Mouse (Mus musculus): ENCODE results near the gene Thsd4. TPM values are rescaled to one million over a fixed set of nuclear protein-coding genes. Genes with fewer than 3 reads are reported as not detected.

Gene Thsd4
- polyA plus RNA-seq, 1 experiment from 2014 or later: 20.2 TPM

GRCm38 (mm10) chr9:60290780-60291179, 231.1 kb downstream of the Thsd4 start:
- Histone ChIP-seq H3K27ac (ENCODE audit: low read length) (no peak overlapping the region), H3K4me1 (ENCODE audit: control insufficient read depth, insufficient read depth, low read length) (peaks cover 6% of the 10 kb centered on the region; the same call in 1 of the 2 replicates), H3K9me3 (ENCODE audit: control insufficient read depth, low read length) (no peaks in the 10 kb centered on the region), H3K27me3 (replicated peaks; ENCODE audit: control insufficient read depth, insufficient read depth, low read length) (no peaks in the 10 kb centered on the region), H3K4me3 (ENCODE audit: low read length) (no peak overlapping the region), H3K36me3 (ENCODE audit: control insufficient read depth, insufficient read depth, low read length) (no peaks in the 10 kb centered on the region; the same call in 1 of the 2 replicates), H3K9ac (ENCODE audit: low read depth, low read length) (no peak overlapping the region), H3K4me2 (ENCODE audit: low read depth, low read length) (no peak overlapping the region)
- no peak for ATAC-seq
- WGBS: 79% methylated on average over 8 of the region's 8 CpGs

GRCm38 (mm10) chr9:60288789-60289188, 233.1 kb downstream of the Thsd4 start:
- H3K4me1 ChIP-seq (ENCODE audit: control insufficient read depth, insufficient read depth, low read length): peaks cover 15% of the 10 kb centered on the region
- H3K9me3 ChIP-seq (ENCODE audit: control insufficient read depth, low read length): no peaks in the 10 kb centered on the region; the same call in 1 of the 2 replicates
- H3K4me3 ChIP-seq (ENCODE audit: low read length): no peak overlapping the region
- H3K27ac ChIP-seq (ENCODE audit: low read length): no peak overlapping the region
- no peak overlapping the region for H3K9ac ChIP-seq (ENCODE audit: low read depth, low read length)
- ATAC-seq: no peak
- WGBS: 75% methylated on average over 12 of the region's 12 CpGs
- no peaks in the 10 kb centered on the region for H3K27me3 ChIP-seq (replicated peaks; ENCODE audit: control insufficient read depth, insufficient read depth, low read length)
- H3K4me2 ChIP-seq (ENCODE audit: low read depth, low read length): no peak overlapping the region
- H3K36me3 ChIP-seq (ENCODE audit: control insufficient read depth, insufficient read depth, low read length): no peaks in the 10 kb centered on the region; the same call in 1 of the 2 replicates

- Histone ChIP-seq H3K4me3 (ENCODE audit: low read length) (no peak overlapping the region), H3K4me1 (ENCODE audit: control insufficient read depth, insufficient read depth, low read length) (peaks cover 21% of the 10 kb centered on the region), H3K27ac (ENCODE audit: low read length) (no peak overlapping the region), H3K9ac (ENCODE audit: low read depth, low read length) (no peak overlapping the region), H3K4me2 (ENCODE audit: low read depth, low read length) (no peak overlapping the region), H3K9me3 (ENCODE audit: control insufficient read depth, low read length) (no peaks in the 10 kb centered on the region; the same call in 1 of the 2 replicates), H3K27me3 (replicated peaks; ENCODE audit: control insufficient read depth, insufficient read depth, low read length) (no peaks in the 10 kb centered on the region), H3K36me3 (ENCODE audit: control insufficient read depth, insufficient read depth, low read length) (no peaks in the 10 kb centered on the region; the same call in 1 of the 2 replicates)
- peak; percentile 13; the same call in 1 of the 2 replicates for ATAC-seq
- WGBS: 93% methylated on average over 3 of the region's 3 CpGs
Observed at GRCm38 (mm10) chr9:60286390-60286789, 235.5 kb downstream of the Thsd4 start.

GRCm38 (mm10) chr9:60285047-60285462, 236.8 kb downstream of the Thsd4 start:
- Histone ChIP-seq H3K9me3 (ENCODE audit: control insufficient read depth, low read length) (no peaks in the 10 kb centered on the region; the same call in 1 of the 2 replicates), H3K4me2 (ENCODE audit: low read depth, low read length) (no peak overlapping the region), H3K36me3 (ENCODE audit: control insufficient read depth, insufficient read depth, low read length) (no peaks in the 10 kb centered on the region; the same call in 1 of the 2 replicates), H3K9ac (ENCODE audit: low read depth, low read length) (no peak overlapping the region), H3K4me3 (ENCODE audit: low read length) (no peak overlapping the region), H3K27me3 (replicated peaks; ENCODE audit: control insufficient read depth, insufficient read depth, low read length) (no peaks in the 10 kb centered on the region), H3K4me1 (ENCODE audit: control insufficient read depth, insufficient read depth, low read length) (peaks cover 28% of the 10 kb centered on the region), H3K27ac (ENCODE audit: low read length) (peak overlapping the region; percentile 54)
- ATAC-seq: no peak
- WGBS: 47% methylated on average over 3 of the region's 3 CpGs

- H3K9me3 ChIP-seq (ENCODE audit: control insufficient read depth, low read length): no peaks in the 10 kb centered on the region; the same call in 1 of the 2 replicates
- H3K4me2 ChIP-seq (ENCODE audit: low read depth, low read length): no peak overlapping the region
- no peaks in the 10 kb centered on the region; the same call in 1 of the 2 replicates for H3K36me3 ChIP-seq (ENCODE audit: control insufficient read depth, insufficient read depth, low read length)
- peaks cover 34% of the 10 kb centered on the region for H3K4me1 ChIP-seq (ENCODE audit: control insufficient read depth, insufficient read depth, low read length)
- H3K27ac ChIP-seq (ENCODE audit: low read length): peak overlapping the region; percentile 54
- H3K27me3 ChIP-seq (replicated peaks; ENCODE audit: control insufficient read depth, insufficient read depth, low read length): no peaks in the 10 kb centered on the region
- no peak overlapping the region for H3K4me3 ChIP-seq (ENCODE audit: low read length)
- ATAC-seq: peak; percentile 61
- 55% methylated on average over 1 of the region's 1 CpGs for WGBS
- no peak overlapping the region for H3K9ac ChIP-seq (ENCODE audit: low read depth, low read length)
Observed at GRCm38 (mm10) chr9:60284318-60284717, 237.5 kb downstream of the Thsd4 start.

GRCm38 (mm10) chr9:60283546-60283945, 238.3 kb downstream of the Thsd4 start:
- Histone ChIP-seq H3K27me3 (replicated peaks; ENCODE audit: control insufficient read depth, insufficient read depth, low read length) (no peaks in the 10 kb centered on the region), H3K36me3 (ENCODE audit: control insufficient read depth, insufficient read depth, low read length) (no peaks in the 10 kb centered on the region; the same call in 1 of the 2 replicates), H3K4me2 (ENCODE audit: low read depth, low read length) (no peak overlapping the region), H3K4me3 (ENCODE audit: low read length) (no peak overlapping the region), H3K9ac (ENCODE audit: low read depth, low read length) (no peak overlapping the region), H3K4me1 (ENCODE audit: control insufficient read depth, insufficient read depth, low read length) (peaks cover 34% of the 10 kb centered on the region), H3K27ac (ENCODE audit: low read length) (no peak overlapping the region; the same call in 1 of the 2 replicates), H3K9me3 (ENCODE audit: control insufficient read depth, low read length) (no peaks in the 10 kb centered on the region; the same call in 1 of the 2 replicates)
- ATAC-seq: no peak
- WGBS: 66% methylated on average over 3 of the region's 3 CpGs

GRCm38 (mm10) chr9:60281281-60281680, 240.6 kb downstream of the Thsd4 start:
- no peak overlapping the region for H3K4me2 ChIP-seq (ENCODE audit: low read depth, low read length)
- H3K36me3 ChIP-seq (ENCODE audit: control insufficient read depth, insufficient read depth, low read length): no peaks in the 10 kb centered on the region
- peak overlapping the region; percentile 65; the same call in 1 of the 2 replicates for H3K27ac ChIP-seq (ENCODE audit: low read length)
- H3K27me3 ChIP-seq (replicated peaks; ENCODE audit: control insufficient read depth, insufficient read depth, low read length): no peaks in the 10 kb centered on the region
- no peaks in the 10 kb centered on the region; the same call in 1 of the 2 replicates for H3K9me3 ChIP-seq (ENCODE audit: control insufficient read depth, low read length)
- 0 out of 2 replicates have a peak, but pooled peaks have one; percentile 37 for ATAC-seq
- 44% methylated on average over 11 of the region's 11 CpGs for WGBS
- H3K4me1 ChIP-seq (ENCODE audit: control insufficient read depth, insufficient read depth, low read length): peaks cover 34% of the 10 kb centered on the region
- no peak overlapping the region for H3K4me3 ChIP-seq (ENCODE audit: low read length)
- H3K9ac ChIP-seq (ENCODE audit: low read depth, low read length): no peak overlapping the region

GRCm38 (mm10) chr9:60280786-60281185, 241.1 kb downstream of the Thsd4 start:
- WGBS: 77% methylated on average over 5 of the region's 5 CpGs
- Histone ChIP-seq H3K27ac (ENCODE audit: low read length) (peak overlapping the region; percentile 52; the same call in 1 of the 2 replicates), H3K9me3 (ENCODE audit: control insufficient read depth, low read length) (no peaks in the 10 kb centered on the region; the same call in 1 of the 2 replicates), H3K4me3 (ENCODE audit: low read length) (no peak overlapping the region), H3K36me3 (ENCODE audit: control insufficient read depth, insufficient read depth, low read length) (no peaks in the 10 kb centered on the region), H3K9ac (ENCODE audit: low read depth, low read length) (no peak overlapping the region), H3K4me1 (ENCODE audit: control insufficient read depth, insufficient read depth, low read length) (peaks cover 31% of the 10 kb centered on the region), H3K27me3 (replicated peaks; ENCODE audit: control insufficient read depth, insufficient read depth, low read length) (no peaks in the 10 kb centered on the region), H3K4me2 (ENCODE audit: low read depth, low read length) (no peak overlapping the region)
- no peak for ATAC-seq

GRCm38 (mm10) chr9:60279556-60279955, 242.3 kb downstream of the Thsd4 start:
- Histone ChIP-seq H3K4me3 (ENCODE audit: low read length) (no peak overlapping the region), H3K9ac (ENCODE audit: low read depth, low read length) (no peak overlapping the region), H3K27ac (ENCODE audit: low read length) (no peak overlapping the region), H3K9me3 (ENCODE audit: control insufficient read depth, low read length) (no peaks in the 10 kb centered on the region; the same call in 1 of the 2 replicates), H3K4me1 (ENCODE audit: control insufficient read depth, insufficient read depth, low read length) (peaks cover 23% of the 10 kb centered on the region), H3K27me3 (replicated peaks; ENCODE audit: control insufficient read depth, insufficient read depth, low read length) (no peaks in the 10 kb centered on the region), H3K36me3 (ENCODE audit: control insufficient read depth, insufficient read depth, low read length) (no peaks in the 10 kb centered on the region), H3K4me2 (ENCODE audit: low read depth, low read length) (no peak overlapping the region)
- ATAC-seq: 0 out of 2 replicates have a peak, but pooled peaks have one; percentile 12
- WGBS: 75% methylated on average over 6 of the region's 6 CpGs
